Mouse (Mus musculus) ovary, adult 18-20 months (tissue): ENCODE data around the gene Serpina16.

ENCODE experiments used
- DNase-seq: peaks from one replicate; pipeline ENCODE4 v3.0.0; 2022; ENCODE audit warnings: low spot score, mixed read lengths

Serpina16 gene

GRCm38 (mm10) chr12:103656848-103657626 lies 18.9 kb downstream of the Serpina16 start, which contains the start of gene Serpina6:
Gene Serpina6 (minus strand): TSS chr12:103657212.
- no peak for DNase-seq

- DNase-seq: no peak
These were observed 20.6 kb downstream of the Serpina16 start for GRCm38 (mm10) chr12:103655123-103656044.

- no peak for DNase-seq
These were observed 22.1 kb downstream of the Serpina16 start for GRCm38 (mm10) chr12:103653836-103654235.

GRCm38 (mm10) chr12:103646314-103646713 lies 29.6 kb downstream of the Serpina16 start:
- no peak for DNase-seq

GRCm38 (mm10) chr12:103644601-103645000 lies 31.3 kb downstream of the Serpina16 start:
- no peak for DNase-seq

GRCm38 (mm10) chr12:103643818-103644217 lies 32.1 kb downstream of the Serpina16 start:
- no peak for DNase-seq

- peak; percentile 30 for DNase-seq
These were observed 32.6 kb downstream of the Serpina16 start for GRCm38 (mm10) chr12:103643336-103643735.

- DNase-seq: no peak
These were observed 40.1 kb downstream of the Serpina16 start for GRCm38 (mm10) chr12:103635846-103636245.

GRCm38 (mm10) chr12:103634430-103634829 lies 41.5 kb downstream of the Serpina16 start:
- DNase-seq: no peak

- no peak for DNase-seq
These were observed 44.7 kb downstream of the Serpina16 start, which contains the start of gene Serpina10 for GRCm38 (mm10) chr12:103631203-103631612. Gene Serpina10 (minus strand): TSS chr12:103631444.
